Mouse (Mus musculus) small intestine, adult 2 months (tissue): ENCODE measurements around the gene Mtmr3.

ENCODE experiments used
- CTCF ChIP-seq: fragments of 200-500 bp; IDR thresholded peaks from 2 replicates; pipeline ENCODE4 v1.5.1; 2012; ENCODE audit warnings: low read depth, mild to moderate bottlenecking, control low read depth, inconsistent platforms, low read length, moderate library complexity, mixed read lengths; ENCODE audit not compliant: insufficient replicate concordance, insufficient read length; ENCODE audit errors: extremely low read depth
- POLR2A ChIP-seq: fragments of 200-500 bp; IDR thresholded peaks from 2 replicates; pipeline ENCODE4 v1.6.1; 2012; ENCODE audit warnings: low read depth, mild to moderate bottlenecking, control low read depth, inconsistent platforms, low read length, moderate library complexity

DNA sequence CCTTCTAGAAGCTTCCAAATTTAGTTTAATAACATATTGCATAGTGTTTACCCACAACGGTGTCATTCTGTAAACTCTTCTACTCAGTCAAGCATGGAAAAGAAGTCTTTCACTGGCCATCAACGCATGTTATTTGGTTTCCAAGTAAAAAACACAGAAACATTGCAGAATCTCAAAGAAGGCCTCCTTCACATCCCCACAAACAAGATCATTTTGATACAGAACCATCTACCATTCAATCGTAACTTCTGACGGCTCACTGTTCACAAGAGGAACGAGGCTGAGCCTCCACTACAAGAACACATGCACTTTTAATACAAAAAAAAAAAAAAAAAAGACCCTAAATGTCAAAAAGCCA, 1.2 kb downstream of the Mtmr3 start:
- no peak for TF ChIP-seq CTCF
- TF ChIP-seq POLR2A: no peak
